Comparison of ENCODE assay signal across 8 mouse cellular contexts in the genomic region with DNA sequence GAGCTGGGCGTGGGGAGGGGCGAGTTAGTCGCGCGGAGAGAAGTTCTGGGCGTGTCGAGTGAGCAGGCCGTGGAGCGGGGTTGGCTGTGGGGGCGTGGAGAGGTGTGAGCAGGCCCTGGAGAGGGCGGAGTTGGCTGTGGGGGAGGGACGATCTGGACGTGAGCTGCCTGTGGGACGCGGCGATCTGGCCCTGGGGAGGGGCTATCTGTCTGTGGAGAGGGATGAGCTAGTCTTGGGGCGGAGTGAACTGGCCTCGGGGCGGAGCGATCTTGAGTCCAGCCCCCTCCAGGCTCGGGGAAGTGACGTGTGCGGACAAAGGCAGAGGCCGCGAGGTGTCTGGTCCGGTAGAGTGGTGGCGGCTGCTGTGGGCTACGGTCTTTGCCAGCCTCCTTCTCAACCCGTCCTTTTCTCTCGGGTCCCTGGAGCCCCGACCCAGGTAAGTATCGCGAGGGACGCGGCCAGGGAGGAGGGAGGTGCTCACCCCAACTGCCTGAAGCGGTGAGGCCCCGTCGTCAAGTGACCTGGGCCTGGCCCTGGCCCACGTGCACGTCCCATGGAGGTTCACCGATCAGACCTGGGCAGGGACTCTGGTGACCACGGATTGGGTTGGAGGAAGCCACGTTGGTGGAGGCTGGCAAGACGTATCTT. TPM values are rescaled to one million over a fixed set of nuclear protein-coding genes. Genes with fewer than 3 reads are reported as not detected.
DNase-seq lines count a peak whose midpoint lies in the region; ATAC-seq lines count a peak whose summit lies in the region.

Gene Ntmt1 (plus strand): TSS at position 179 of the 648 bp plus-strand sequence.

- WGBS in forebrain, embryonic 14.5 days, result under 1% methylated on average over 43 of the region's 44 CpGs
- 0% methylated on average over 43 of the region's 44 CpGs for WGBS in neural tube, embryonic 15.5 days

- H3K4me2 ChIP-seq in forebrain, embryonic 14.5 days (ENCODE audit: low read length), result peak within 1 kb of the TSS; percentile 91
- peak within 1 kb of the TSS; percentile 85 for H3K4me2 ChIP-seq in neural tube, embryonic 15.5 days

- peaks cover 6% of the 10 kb centered on the region; the same call in 1 of the 2 replicates for H3K36me3 ChIP-seq in forebrain, embryonic 14.5 days (ENCODE audit: control insufficient read depth, insufficient read depth, low read length)
- H3K36me3 ChIP-seq in neural tube, embryonic 15.5 days, result peaks cover 8% of the 10 kb centered on the region

- no peaks in the 10 kb centered on the region for H3K27me3 ChIP-seq in forebrain, embryonic 14.5 days (replicated peaks; ENCODE audit: control insufficient read depth, insufficient read depth, low read length)
- 0 out of 2 replicates have a peak, but pooled peaks cover 7% of the 10 kb centered on the region for H3K27me3 ChIP-seq in neural tube, embryonic 15.5 days (replicated peaks)

- H3K4me3 ChIP-seq in forebrain, embryonic 14.5 days (ENCODE audit: low read depth, low read length), result peak within 1 kb of the TSS; percentile 90
- H3K4me3 ChIP-seq in neural tube, embryonic 15.5 days (replicated peaks), result peak within 1 kb of the TSS; percentile 79

- no peaks in the 10 kb centered on the region for H3K9me3 ChIP-seq in forebrain, embryonic 14.5 days (replicated peaks; ENCODE audit: control insufficient read depth, low read length)
- H3K9me3 ChIP-seq in neural tube, embryonic 15.5 days (replicated peaks), result no peaks in the 10 kb centered on the region

- peak within 1 kb of the TSS; percentile 94 for H3K9ac ChIP-seq in forebrain, embryonic 14.5 days (ENCODE audit: low read length)
- H3K9ac ChIP-seq in neural tube, embryonic 15.5 days (replicated peaks), result peak within 1 kb of the TSS; percentile 96

- H3K4me1 ChIP-seq in forebrain, embryonic 14.5 days (ENCODE audit: control insufficient read depth, insufficient read depth, low read length), result peaks cover 18% of the 10 kb centered on the region
- H3K4me1 ChIP-seq in neural tube, embryonic 15.5 days, result peaks cover 37% of the 10 kb centered on the region

- intact Hi-C loops in heart, postnatal 14 days (cut with DNase I), result loop anchor here (2.0 kb wide), 1 partner anchor 19 kb away; no protein-coding TSS in a partner anchor

- H3K27ac ChIP-seq in forebrain, embryonic 14.5 days (ENCODE audit: low read depth, low read length), result peak within 1 kb of the TSS; percentile 82
- H3K27ac ChIP-seq in neural tube, embryonic 15.5 days (replicated peaks), result peak within 1 kb of the TSS; percentile 85

- peak; percentile 100 for DNase-seq in ES-CJ7 (ENCODE audit: low read depth, low spot score)
- DNase-seq in cerebellum, adult 11 months, result peak; percentile 95
- DNase-seq in forebrain, embryonic 14.5 days (ENCODE audit: low spot score), result peak; percentile 98
- DNase-seq in heart, postnatal 14 days, result peak; percentile 99
- peak; percentile 99 for DNase-seq in layer of hippocampus, adult 11-12 months (ENCODE audit: low spot score)
- peak; percentile 100 for DNase-seq in lung, adult 18-20 months
- DNase-seq in testis, postnatal 14 days (ENCODE audit: low spot score), result peak; percentile 98

- ATAC-seq in forebrain, embryonic 14.5 days, result peak; percentile 97
- ATAC-seq in neural tube, embryonic 15.5 days (ENCODE audit: low FRiP score), result peak; percentile 97

RNA-seq across cellular contexts. Expression of gene Ntmt1, which starts in this region (rescaled TPM):
- 128 and 139 TPM in 2 replicates for polyA plus RNA-seq in forebrain, embryonic 14.5 days (2014; fragmentation: Nextera tagmentation; extraction: Ambion mirVana)
- total RNA-seq in heart, postnatal 14 days (2021), result 10 to 100 TPM; 30.0 to 34.5 TPM
- polyA plus RNA-seq in neural tube, embryonic 15.5 days (2015; fragmentation: Nextera tagmentation; extraction: Ambion mirVana), result 92.6 and 107 TPM in 2 replicates

Comparison
In these comparisons a context has a peak if more than half of its experiments do, and no peak if none do; other contexts are left out.
1. Peak in every context shown above with its lines: DNase-seq, ATAC-seq, H3K4me3 ChIP-seq and H3K27ac ChIP-seq.